Mouse (Mus musculus) liver, embryonic 14.5 days (tissue): ENCODE data around the gene Proca1.

Experiments
- CTCF ChIP-seq: IDR thresholded peaks from 2 replicates; pipeline ENCODE4 v1.5.1; 2016; ENCODE audit warnings: antibody characterized with exemption, low read depth, control low read depth
- EP300 ChIP-seq: IDR thresholded peaks from 2 replicates; pipeline ENCODE4 v1.6.1; 2016; ENCODE audit warnings: antibody characterized with exemption, low read depth

DNA sequence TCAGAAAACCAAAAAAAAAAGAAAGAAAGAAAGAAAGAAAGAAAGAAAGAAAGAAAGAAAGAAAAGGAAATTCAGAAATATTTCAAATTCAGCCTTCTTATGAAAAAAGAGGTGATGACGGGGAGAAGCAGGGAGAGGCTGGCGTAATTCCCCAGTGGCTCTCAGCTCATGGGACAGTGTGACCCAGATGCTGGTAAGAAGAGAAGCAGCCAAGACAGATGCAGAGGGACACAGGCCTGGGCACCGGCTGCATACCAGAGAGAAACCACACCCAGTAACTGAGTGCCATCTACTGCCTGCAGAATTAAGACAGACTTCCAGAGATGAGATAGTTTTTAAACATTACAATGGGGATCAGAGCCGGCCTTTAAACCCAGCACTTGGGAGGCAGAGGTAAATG, 30.4 kb downstream of the Proca1 start:
- no peak for TF ChIP-seq EP300
- TF ChIP-seq CTCF, result no peak
